In genomic region chr13:28690511-28691160, GRCm38 (mm10) we compare ENCODE assay signal across 11 mouse cellular contexts.
DNase-seq lines count a peak whose midpoint lies in the region; ATAC-seq and TF ChIP-seq lines count a peak whose summit lies in the region.
"Had no signal": no experiment of that assay in that cellular context is flagged by ENCODE, and none has a peak within 500 bp of the region (broad histone marks: within the 10 kb centered on the region; RNA-seq: fewer than 3 reads in every experiment).

No protein-coding gene starts in this region.

- no peak for TF ChIP-seq EP300 in liver, postnatal 0 days (IDR thresholded peaks at IDR 0.05; ENCODE audit: low read depth)

- H3K9ac ChIP-seq in kidney, embryonic 15.5 days = no peak overlapping the region
- H3K9ac ChIP-seq in forebrain, embryonic 13.5 days = no peak overlapping the region
- H3K9ac ChIP-seq in liver, postnatal 0 days (replicated peaks) = no peak overlapping the region

- H3K4me2 ChIP-seq in kidney, embryonic 15.5 days = no peak overlapping the region
- no peak overlapping the region for H3K4me2 ChIP-seq in forebrain, embryonic 13.5 days
- H3K4me2 ChIP-seq in liver, postnatal 0 days (ENCODE audit: low read depth, low read length) = no peak overlapping the region

- no peaks in the 10 kb centered on the region for H3K27me3 ChIP-seq in kidney, embryonic 15.5 days
- no peaks in the 10 kb centered on the region for H3K27me3 ChIP-seq in forebrain, embryonic 13.5 days
- no peaks in the 10 kb centered on the region for H3K27me3 ChIP-seq in thymus, adult 2 months (ENCODE audit: control insufficient read depth, insufficient read depth, low read length)
- no peaks in the 10 kb centered on the region for H3K27me3 ChIP-seq in liver, postnatal 0 days (ENCODE audit: insufficient read depth, low read length)

- no peaks in the 10 kb centered on the region for H3K9me3 ChIP-seq in kidney, embryonic 15.5 days (replicated peaks)
- no peaks in the 10 kb centered on the region for H3K9me3 ChIP-seq in forebrain, embryonic 13.5 days (replicated peaks)
- no peaks in the 10 kb centered on the region for H3K9me3 ChIP-seq in liver, postnatal 0 days (ENCODE audit: low read length)

- TF ChIP-seq POLR2A in thymus, adult 2 months (IDR thresholded peaks at IDR 0.05; ENCODE audit: control insufficient read depth, extremely low read depth, insufficient read depth, low read length, poor library complexity) = no peak

- peak; percentile 82 for ATAC-seq in kidney, embryonic 15.5 days (replicated peaks; ENCODE audit: low FRiP score)
- peak; percentile 93 for ATAC-seq in forebrain, embryonic 13.5 days
- no peak for ATAC-seq in liver, postnatal 0 days

- H3K36me3 ChIP-seq in kidney, embryonic 15.5 days = no peaks in the 10 kb centered on the region
- no peaks in the 10 kb centered on the region for H3K36me3 ChIP-seq in forebrain, embryonic 13.5 days (ENCODE audit: poor library complexity, severe bottlenecking)
- H3K36me3 ChIP-seq in thymus, adult 2 months (ENCODE audit: control insufficient read depth, insufficient read depth, low read length) = no peaks in the 10 kb centered on the region
- H3K36me3 ChIP-seq in liver, postnatal 0 days (replicated peaks; ENCODE audit: insufficient read depth, low read length) = no peaks in the 10 kb centered on the region

- TF ChIP-seq CTCF in thymus, adult 2 months (IDR thresholded peaks at IDR 0.05; ENCODE audit: borderline replicate concordance, control insufficient read depth, extremely low read depth, insufficient read depth, low read length, poor library complexity) = no peak
- no peak for TF ChIP-seq CTCF in liver, postnatal 0 days (IDR thresholded peaks at IDR 0.05; ENCODE audit: low read depth)

- 56% methylated on average over 5 of the region's 5 CpGs for WGBS in kidney, embryonic 15.5 days
- WGBS in forebrain, embryonic 13.5 days = 41% methylated on average over 5 of the region's 5 CpGs
- WGBS in thymus, adult 2 months = 94% methylated on average over 5 of the region's 5 CpGs
- WGBS in liver, postnatal 0 days (ENCODE audit: insufficient replicate concordance) = 81% methylated on average over 5 of the region's 5 CpGs

- no peak overlapping the region for H3K4me3 ChIP-seq in kidney, embryonic 15.5 days (replicated peaks)
- H3K4me3 ChIP-seq in forebrain, embryonic 13.5 days = no peak overlapping the region
- H3K4me3 ChIP-seq in thymus, adult 2 months (ENCODE audit: control insufficient read depth, insufficient read depth, low read length) = no peak overlapping the region
- no peak overlapping the region for H3K4me3 ChIP-seq in liver, postnatal 0 days (ENCODE audit: low read depth, low read length)

- peak overlapping the region; percentile 78 for H3K27ac ChIP-seq in kidney, embryonic 15.5 days
- peak overlapping the region; percentile 89 for H3K27ac ChIP-seq in forebrain, embryonic 13.5 days
- H3K27ac ChIP-seq in thymus, adult 2 months (ENCODE audit: control insufficient read depth, insufficient read depth, low read length) = no peak overlapping the region
- H3K27ac ChIP-seq in liver, postnatal 0 days (ENCODE audit: low read depth) = no peak overlapping the region

- DNase-seq in kidney, adult 8-10 months = no peak
- DNase-seq in embryo, embryonic 10 days (ENCODE audit: low spot score) = peak; percentile 74
- peak; percentile 58 for DNase-seq in mesoderm, embryonic 11.5 days (ENCODE audit: low read depth, low spot score)
- no peak for DNase-seq in thymus, adult 2 months
- DNase-seq in liver, postnatal 0 days = no peak
- no peak for DNase-seq in adrenal gland, adult 18-20 months (ENCODE audit: low spot score in 2 of 2)
- DNase-seq: adrenal gland, adult 8-10 months; heart, postnatal 4 days; midbrain, embryonic 14.5 days had no signal

- H3K4me1 ChIP-seq in kidney, embryonic 15.5 days = peaks cover 23% of the 10 kb centered on the region
- H3K4me1 ChIP-seq in forebrain, embryonic 13.5 days = peaks cover 34% of the 10 kb centered on the region
- H3K4me1 ChIP-seq in thymus, adult 2 months (replicated peaks; ENCODE audit: control insufficient read depth, insufficient read depth, low read length) = peaks cover 19% of the 10 kb centered on the region
- no peaks in the 10 kb centered on the region; the same call in 1 of the 2 replicates for H3K4me1 ChIP-seq in liver, postnatal 0 days (ENCODE audit: insufficient read depth)

Comparison
In these comparisons a context has a peak if more than half of its experiments do, and no peak if none do; other contexts are left out.
1. H3K27ac ChIP-seq: peak in kidney, embryonic 15.5 days (single experiment) and forebrain, embryonic 13.5 days (single experiment); none in thymus, adult 2 months (single experiment) and liver, postnatal 0 days (single experiment).
2. DNase-seq: peak in embryo, embryonic 10 days (single experiment) and mesoderm, embryonic 11.5 days (single experiment); none in kidney, adult 8-10 months (0 of 2), thymus, adult 2 months (single experiment), liver, postnatal 0 days (single experiment) and adrenal gland, adult 18-20 months (0 of 2).